Comparison of ENCODE assay signal across 15 mouse cellular contexts in genomic region chr3:55660261-55660838, GRCm38 (mm10).
DNase-seq lines count a peak whose midpoint lies in the region; ATAC-seq and TF ChIP-seq lines count a peak whose summit lies in the region.
"Had no signal": no experiment of that assay in that cellular context is flagged by ENCODE, and none has a peak within 500 bp of the region (broad histone marks: within the 10 kb centered on the region; RNA-seq: fewer than 3 reads in every experiment).

No protein-coding gene starts in this region.

- H3K36me3 ChIP-seq in forebrain, postnatal 0 days (ENCODE audit: insufficient read depth), result peaks cover 18% of the 10 kb centered on the region
- H3K36me3 ChIP-seq in forebrain, embryonic 13.5 days (ENCODE audit: poor library complexity, severe bottlenecking), result peaks cover 6% of the 10 kb centered on the region; the same call in 1 of the 2 replicates
- no peaks in the 10 kb centered on the region for H3K36me3 ChIP-seq in liver, embryonic 14.5 days (replicated peaks; ENCODE audit: control insufficient read depth, insufficient read depth, low read depth)
- no peaks in the 10 kb centered on the region for H3K36me3 ChIP-seq in liver, embryonic 12.5 days
- H3K36me3 ChIP-seq: embryonic facial prominence, embryonic 12.5 days; heart, embryonic 13.5 days; intestine, embryonic 15.5 days; liver, embryonic 13.5 days had no signal

- H3K4me3 ChIP-seq in forebrain, postnatal 0 days (ENCODE audit: low read depth, low read length), result no peak overlapping the region
- H3K4me3 ChIP-seq in forebrain, embryonic 13.5 days, result no peak overlapping the region
- H3K4me3 ChIP-seq in liver, embryonic 14.5 days (ENCODE audit: insufficient read depth in 1 of 2, low read depth in 2 of 2, low read length in 2 of 2), result no peak overlapping the region
- H3K4me3 ChIP-seq in liver, embryonic 12.5 days, result no peak overlapping the region
- H3K4me3 ChIP-seq: embryonic facial prominence, embryonic 12.5 days; heart, embryonic 13.5 days; intestine, embryonic 15.5 days; liver, embryonic 13.5 days had no signal

- H3K4me1 ChIP-seq in forebrain, postnatal 0 days (ENCODE audit: insufficient read depth), result no peaks in the 10 kb centered on the region; the same call in 1 of the 2 replicates
- peaks cover 11% of the 10 kb centered on the region for H3K4me1 ChIP-seq in forebrain, embryonic 13.5 days
- H3K4me1 ChIP-seq in liver, embryonic 14.5 days (replicated peaks; ENCODE audit: control insufficient read depth in 2 of 2, insufficient read depth in 2 of 2, low read length in 1 of 2), result no peaks in the 10 kb centered on the region
- H3K4me1 ChIP-seq in liver, embryonic 12.5 days, result no peaks in the 10 kb centered on the region
- H3K4me1 ChIP-seq: embryonic facial prominence, embryonic 12.5 days; heart, embryonic 13.5 days; intestine, embryonic 15.5 days; liver, embryonic 13.5 days had no signal

- H3K9me3 ChIP-seq in forebrain, postnatal 0 days (ENCODE audit: low read length), result no peaks in the 10 kb centered on the region
- H3K9me3 ChIP-seq in forebrain, embryonic 13.5 days (replicated peaks), result no peaks in the 10 kb centered on the region
- H3K9me3 ChIP-seq in liver, embryonic 14.5 days (ENCODE audit: control insufficient read depth, low read length), result no peaks in the 10 kb centered on the region
- H3K9me3 ChIP-seq in liver, embryonic 12.5 days (replicated peaks), result no peaks in the 10 kb centered on the region
- H3K9me3 ChIP-seq: embryonic facial prominence, embryonic 12.5 days; heart, embryonic 13.5 days; intestine, embryonic 15.5 days; liver, embryonic 13.5 days had no signal

- no peak for TF ChIP-seq EP300 in liver, embryonic 14.5 days (IDR thresholded peaks at IDR 0.05; ENCODE audit: low read depth)

- no peak for DNase-seq in forebrain, postnatal 0 days
- DNase-seq in liver, embryonic 14.5 days (ENCODE audit: low read depth in 3 of 3, low spot score in 3 of 3), result no peak
- DNase-seq in CD4-positive helper T cell, adult 2 months (ENCODE audit: low read depth, low spot score), result peak; percentile 5
- DNase-seq in induced T-regulatory cell, adult 2 months (ENCODE audit: low read depth), result peak; percentile 3
- DNase-seq in frontal cortex, postnatal 10 days (ENCODE audit: low spot score in 2 of 2), result no peak
- DNase-seq in cerebellum, adult 9-10 months, result no peak
- DNase-seq: cerebellum, adult 11 months; liver, embryonic 13.5 days had no signal

- TF ChIP-seq CTCF in forebrain, postnatal 0 days (IDR thresholded peaks at IDR 0.05; ENCODE audit: low read depth), result peak; percentile 36
- TF ChIP-seq CTCF in liver, embryonic 14.5 days (IDR thresholded peaks at IDR 0.05; ENCODE audit: low read depth), result peak; percentile 23

- H3K4me2 ChIP-seq in forebrain, postnatal 0 days (ENCODE audit: low read depth), result no peak overlapping the region
- no peak overlapping the region for H3K4me2 ChIP-seq in forebrain, embryonic 13.5 days
- no peak overlapping the region for H3K4me2 ChIP-seq in liver, embryonic 14.5 days (ENCODE audit: low read depth)
- no peak overlapping the region for H3K4me2 ChIP-seq in liver, embryonic 12.5 days
- H3K4me2 ChIP-seq: embryonic facial prominence, embryonic 12.5 days; heart, embryonic 13.5 days; intestine, embryonic 15.5 days; liver, embryonic 13.5 days had no signal

- H3K9ac ChIP-seq in forebrain, postnatal 0 days, result no peak overlapping the region
- H3K9ac ChIP-seq in forebrain, embryonic 13.5 days, result no peak overlapping the region
- H3K9ac ChIP-seq in liver, embryonic 14.5 days (replicated peaks), result no peak overlapping the region
- no peak overlapping the region for H3K9ac ChIP-seq in liver, embryonic 12.5 days
- H3K9ac ChIP-seq: embryonic facial prominence, embryonic 12.5 days; heart, embryonic 13.5 days; intestine, embryonic 15.5 days; liver, embryonic 13.5 days had no signal

- 91% methylated on average over 10 of the region's 10 CpGs for WGBS in forebrain, postnatal 0 days
- 90% methylated on average over 10 of the region's 10 CpGs for WGBS in forebrain, embryonic 13.5 days
- WGBS in liver, embryonic 14.5 days (ENCODE audit: insufficient replicate concordance), result 60% methylated on average over 10 of the region's 10 CpGs
- WGBS in liver, embryonic 12.5 days (ENCODE audit: insufficient replicate concordance), result 62% methylated on average over 10 of the region's 10 CpGs

- no peaks in the 10 kb centered on the region for H3K27me3 ChIP-seq in forebrain, postnatal 0 days (ENCODE audit: insufficient read depth, low read length)
- no peaks in the 10 kb centered on the region for H3K27me3 ChIP-seq in forebrain, embryonic 13.5 days
- H3K27me3 ChIP-seq in liver, embryonic 14.5 days (ENCODE audit: control insufficient read depth, insufficient read depth, low read length), result no peaks in the 10 kb centered on the region
- no peaks in the 10 kb centered on the region for H3K27me3 ChIP-seq in liver, embryonic 12.5 days (replicated peaks)
- H3K27me3 ChIP-seq: CH12.LX; embryonic facial prominence, embryonic 12.5 days; heart, embryonic 13.5 days; intestine, embryonic 15.5 days; liver, embryonic 13.5 days had no signal

- no peak overlapping the region for H3K27ac ChIP-seq in forebrain, postnatal 0 days (ENCODE audit: low read depth, low read length)
- no peak overlapping the region for H3K27ac ChIP-seq in forebrain, embryonic 13.5 days
- H3K27ac ChIP-seq in liver, embryonic 14.5 days, result no peak overlapping the region
- H3K27ac ChIP-seq in liver, embryonic 12.5 days, result no peak overlapping the region
- H3K27ac ChIP-seq: embryonic facial prominence, embryonic 12.5 days; heart, embryonic 13.5 days; intestine, embryonic 15.5 days; liver, embryonic 13.5 days had no signal

- no peak for ATAC-seq in forebrain, postnatal 0 days
- ATAC-seq in forebrain, embryonic 13.5 days, result no peak
- no peak for ATAC-seq in liver, embryonic 14.5 days (ENCODE audit: insufficient read depth)
- no peak for ATAC-seq in liver, embryonic 12.5 days
- ATAC-seq: forebrain, embryonic 16.5 days; intestine, embryonic 15.5 days had no signal

Comparison
In these comparisons a context has a peak if more than half of its experiments do, and no peak if none do; other contexts are left out.
1. DNase-seq: peak in CD4-positive helper T cell, adult 2 months (single experiment) and induced T-regulatory cell, adult 2 months (single experiment); none in forebrain, postnatal 0 days (single experiment), liver, embryonic 14.5 days (0 of 3), frontal cortex, postnatal 10 days (0 of 2) and cerebellum, adult 9-10 months (single experiment).